Mouse (Mus musculus) adrenal gland, adult 2 months (tissue): ENCODE measurements at regions not wholly inside any gene's neighbourhood (a gene's known extent, or its start where the extent isn't known, plus 50 kb on each side); places are given as distances from the start of the nearest gene placed in this dataset.

ENCODE experiments used
- DNase-seq: peaks from one replicate; pipeline ENCODE4 v3.0.0; 2021

- DNase-seq, result peak; percentile 48
These were observed 233.0 kb downstream of the Phf14 start for GRCm38 (mm10) chr6:12140596-12140995.

GRCm38 (mm10) chr6:12145216-12145615 lies 237.6 kb downstream of the Phf14 start:
- DNase-seq, result no peak

- no peak for DNase-seq
These were observed 243.2 kb downstream of the Phf14 start for GRCm38 (mm10) chr6:12150613-12151333.

DNA sequence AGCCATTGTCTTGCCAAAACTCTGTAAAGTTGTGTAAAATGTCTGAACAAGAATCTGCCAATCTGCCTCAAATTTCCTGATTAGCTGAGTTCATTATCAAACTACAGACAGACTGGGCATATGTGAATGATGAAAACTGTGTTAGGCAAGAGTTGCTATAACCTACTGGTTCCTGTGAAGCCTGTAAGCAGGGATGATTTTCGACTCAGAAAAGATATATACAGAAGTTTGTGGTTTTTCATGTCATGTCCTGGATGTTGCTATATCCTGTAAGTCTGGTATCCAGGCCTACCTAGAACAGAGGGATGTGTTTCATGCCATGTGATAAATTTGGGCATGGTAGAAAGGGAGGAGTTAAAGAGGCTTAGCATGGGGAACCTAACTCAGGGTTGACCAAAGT lies 256.4 kb downstream of the Phf14 start:
- DNase-seq, result no peak

DNA sequence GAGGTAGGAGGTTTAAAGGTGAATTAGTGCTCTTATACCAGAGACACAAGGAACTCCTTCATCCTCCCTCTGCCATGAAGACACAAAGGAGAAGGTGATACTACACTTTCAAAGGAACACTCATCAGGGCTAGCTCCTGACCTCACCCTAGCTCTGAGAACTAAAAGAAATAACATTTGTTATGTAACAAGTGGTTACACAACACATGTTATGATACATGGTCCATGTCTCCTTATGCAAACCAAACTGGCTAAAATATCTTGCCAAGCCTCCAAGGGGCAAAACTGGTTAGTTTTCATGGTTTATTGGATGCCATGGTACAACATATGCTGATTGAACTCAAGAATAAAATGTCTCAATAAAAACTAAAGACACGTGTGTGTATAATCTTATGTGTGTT lies 260.9 kb downstream of the Phf14 start:
- DNase-seq, result no peak

- DNase-seq, result no peak
These were observed 261.8 kb downstream of the Phf14 start for GRCm38 (mm10) chr6:12169431-12169830.

DNA sequence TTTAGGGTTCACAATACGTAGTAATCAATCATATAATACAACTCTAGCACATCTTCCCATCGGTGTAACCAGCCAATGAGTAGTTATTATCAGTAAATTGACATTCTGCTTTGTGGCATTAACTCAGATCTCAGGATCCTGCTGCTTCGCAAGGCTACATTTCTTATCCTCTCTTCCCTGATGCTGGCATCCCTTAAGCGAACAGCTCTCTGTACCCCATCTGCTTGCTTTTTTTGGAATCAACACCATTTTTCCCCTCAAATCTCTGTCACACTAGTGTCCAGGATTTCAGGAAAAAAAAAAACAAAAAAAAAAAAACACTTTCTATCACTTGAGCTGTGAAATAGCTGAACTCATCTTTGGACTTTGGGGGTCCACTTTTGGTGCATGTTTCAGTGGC lies 263.1 kb downstream of the Phf14 start:
- no peak for DNase-seq

DNA sequence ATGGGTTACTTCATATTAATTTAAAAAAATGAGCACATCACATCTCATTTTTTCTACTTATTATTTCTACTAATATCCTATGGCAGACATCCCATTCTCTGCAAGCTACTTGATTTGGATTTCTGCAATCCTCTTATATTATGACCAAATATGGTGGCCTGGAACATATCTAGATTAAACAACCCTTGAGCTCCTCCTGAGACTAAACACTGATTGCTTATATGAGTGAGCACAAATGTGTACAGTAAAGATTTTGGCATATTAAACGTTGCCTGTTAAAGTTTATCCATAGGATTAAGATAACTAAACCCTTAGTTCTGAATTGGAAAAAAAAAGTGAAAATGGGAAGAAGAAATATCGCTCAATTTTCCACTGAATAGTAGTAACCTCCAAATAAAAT lies 263.6 kb downstream of the Phf14 start:
- no peak for DNase-seq

- DNase-seq, result no peak
These were observed 270.4 kb downstream of the Phf14 start for GRCm38 (mm10) chr6:12177996-12178395.

- peak; percentile 13 for DNase-seq
These were observed 273.3 kb downstream of the Phf14 start for GRCm38 (mm10) chr6:12180951-12181350.

- no peak for DNase-seq
These were observed 302.6 kb downstream of the Phf14 start for GRCm38 (mm10) chr6:12210190-12210589.

DNA sequence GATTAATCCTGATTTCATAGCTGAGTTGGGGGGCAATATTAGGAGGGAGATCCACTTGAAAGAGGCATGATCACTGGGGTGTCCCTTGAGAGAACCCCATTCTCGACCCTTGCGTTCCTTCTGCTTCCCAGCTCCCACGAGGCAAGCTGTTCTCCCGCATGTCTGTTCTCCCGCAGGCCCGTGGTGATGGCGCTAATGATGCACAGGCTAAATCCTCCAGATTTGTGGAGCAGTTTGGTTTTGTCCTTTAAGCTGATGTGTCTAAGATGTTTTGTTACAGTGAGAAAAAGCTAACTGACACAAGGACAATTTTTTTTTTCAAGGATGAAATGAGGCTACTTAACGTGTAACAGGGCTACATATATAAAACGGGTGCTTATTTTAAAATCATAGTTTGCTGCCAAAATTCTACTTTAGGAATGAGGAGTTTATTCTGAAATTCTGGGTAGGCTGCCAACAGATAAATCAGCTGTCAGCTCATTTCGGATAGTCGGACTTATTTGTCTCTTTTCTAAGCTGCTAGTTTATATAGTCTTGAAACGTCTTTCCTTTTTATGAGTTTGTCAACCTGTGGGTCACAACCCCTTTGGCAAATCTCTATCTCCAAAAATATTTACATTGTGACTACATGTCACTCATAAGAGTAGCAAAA lies 307.0 kb downstream of the Phf14 start:
- DNase-seq, result no peak

DNA sequence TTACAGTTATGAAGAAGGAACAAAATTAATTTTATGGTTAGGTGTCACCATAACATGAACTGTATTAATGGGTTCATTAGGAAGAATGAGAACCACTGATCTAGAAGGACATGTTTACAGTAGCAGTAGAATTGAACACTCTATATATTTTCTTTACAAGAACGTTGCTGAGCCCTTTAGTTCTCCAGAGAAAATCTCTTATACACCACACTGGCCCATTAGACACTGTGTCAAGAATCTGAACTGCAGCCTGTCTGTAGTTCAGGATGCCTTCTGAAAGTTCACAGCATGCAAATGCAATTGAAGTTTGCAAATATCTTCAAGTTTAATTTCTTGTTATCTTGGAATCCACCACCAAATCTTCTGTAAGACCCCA lies 307.6 kb downstream of the Phf14 start:
- no peak for DNase-seq

DNA sequence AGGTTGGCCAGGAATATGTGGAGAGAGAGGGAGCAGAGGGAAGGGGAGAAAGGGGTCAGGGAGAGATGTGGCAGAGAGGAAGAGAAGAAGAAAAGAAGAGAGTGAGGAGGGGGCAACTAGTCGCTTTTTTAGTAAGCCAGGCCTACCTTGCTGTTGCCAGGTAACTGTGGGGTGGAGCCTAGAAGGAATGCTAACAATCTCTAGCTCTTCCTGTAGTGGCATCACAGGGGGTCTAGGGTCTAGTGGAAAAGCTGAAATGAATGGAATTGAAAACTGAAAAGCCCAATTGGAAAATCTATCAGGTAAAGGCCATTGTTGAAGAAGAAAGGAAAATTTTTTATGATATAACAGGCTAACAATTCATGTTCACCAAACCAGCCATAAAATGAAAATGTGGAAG lies 336.5 kb downstream of the Phf14 start:
- DNase-seq, result no peak

GRCm38 (mm10) chr6:12247975-12248374 lies 340.4 kb downstream of the Phf14 start:
- DNase-seq, result no peak

- DNase-seq, result no peak
These were observed 341.0 kb downstream of the Phf14 start for GRCm38 (mm10) chr6:12248599-12248998.

DNA sequence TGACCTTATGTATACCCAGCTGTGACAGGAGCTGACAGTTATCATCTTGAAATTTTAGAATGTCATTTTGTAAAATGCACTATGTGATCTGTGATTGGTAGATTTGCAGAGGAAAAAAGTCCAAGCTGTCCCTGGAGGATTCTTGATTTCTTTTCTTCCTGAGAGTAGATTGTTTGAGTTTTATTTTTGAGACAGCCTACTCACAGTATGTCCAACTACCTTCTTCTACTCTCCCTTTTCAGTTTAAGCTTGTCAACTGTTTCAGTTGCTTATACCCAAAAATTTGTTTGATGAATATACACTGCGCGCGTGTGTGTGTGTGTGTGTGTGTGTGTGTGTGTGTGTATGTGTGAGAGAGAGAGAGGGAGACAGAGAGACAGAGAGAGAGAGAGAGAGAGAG lies 346.9 kb downstream of the Phf14 start:
- no peak for DNase-seq

DNA sequence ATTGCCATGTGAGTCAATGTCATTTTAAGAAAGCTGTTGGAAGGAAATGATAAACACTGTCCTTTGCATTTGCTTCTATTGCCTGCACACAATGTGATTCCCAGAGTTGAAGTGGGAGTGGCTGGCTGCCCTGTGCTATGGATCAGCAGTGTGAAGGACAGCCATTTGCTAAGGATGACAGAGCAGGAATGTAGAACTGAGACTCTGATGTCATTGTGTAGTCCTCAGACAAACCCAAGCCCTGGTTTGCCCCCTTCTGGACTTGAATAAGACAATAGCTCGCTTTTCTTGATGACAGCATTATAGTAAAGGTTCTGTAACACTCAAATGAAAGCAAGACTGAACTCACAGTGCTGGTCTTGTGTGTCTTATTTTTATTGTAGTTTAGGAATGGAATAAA lies 347.8 kb downstream of the Phf14 start:
- DNase-seq, result peak; percentile 11

GRCm38 (mm10) chr6:12258273-12258672 lies 350.7 kb downstream of the Phf14 start:
- DNase-seq, result no peak

- no peak for DNase-seq
These were observed 351.4 kb downstream of the Phf14 start for GRCm38 (mm10) chr6:12258940-12259481.

GRCm38 (mm10) chr6:12259629-12260028 lies 352.0 kb downstream of the Phf14 start:
- no peak for DNase-seq

GRCm38 (mm10) chr6:12260325-12261076 lies 352.9 kb downstream of the Phf14 start:
- DNase-seq, result peak; percentile 60
